Mouse (Mus musculus): ENCODE measurements around the gene H2-Oa. TPM values are rescaled to one million over a fixed set of nuclear protein-coding genes. Genes with fewer than 3 reads are reported as not detected.

The H2-Oa gene
- not detected in 2 replicates for polyA plus RNA-seq (2011; ENCODE audit: insufficient read length, low read depth, missing spikeins)

- TF ChIP-seq CTCF (IDR thresholded peaks at IDR 0.05; ENCODE audit: borderline replicate concordance, insufficient read depth, low read length) = no peak
- no peak for TF ChIP-seq POLR2A (IDR thresholded peaks at IDR 0.05; ENCODE audit: low read depth, low read length)
- Histone ChIP-seq H3K4me1 (ENCODE audit: control insufficient read depth, insufficient read depth, low read length) (no peaks in the 10 kb centered on the region), H3K4me3 (ENCODE audit: insufficient read depth, low read length) (no peak within 1 kb of the TSS), H3K27ac (ENCODE audit: insufficient read depth, low read length) (no peak within 1 kb of the TSS)
These were observed at the start of gene H2-Oa for GRCm38 (mm10) chr17:34092197-34092875. TSS of gene H2-Oa (plus strand) at chr17:34092340.

DNA sequence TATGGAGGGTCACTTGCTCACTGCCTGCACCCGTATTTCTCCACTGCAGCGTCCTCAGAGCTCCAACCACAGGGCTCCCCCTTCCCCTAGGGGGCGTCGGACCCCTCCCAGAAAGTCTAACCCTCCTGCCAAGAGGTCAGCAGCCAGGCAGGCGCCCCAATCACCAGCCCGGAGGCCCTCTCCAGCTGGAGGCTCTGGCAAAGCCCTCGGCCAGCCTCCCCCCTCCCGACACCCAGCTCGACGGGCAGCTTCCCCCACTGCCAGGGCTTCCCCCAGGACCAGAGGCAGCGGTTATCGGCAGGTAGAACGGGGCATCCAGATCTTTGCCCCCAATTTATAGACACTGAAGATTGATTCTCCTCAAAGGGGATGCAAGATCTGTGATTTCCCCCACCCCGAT is 46.2 kb upstream of the H2-Oa start:
- TF ChIP-seq CTCF (IDR thresholded peaks at IDR 0.05; ENCODE audit: borderline replicate concordance, insufficient read depth, low read length) (no peak), POLR2A (IDR thresholded peaks at IDR 0.05; ENCODE audit: low read depth, low read length) (no peak)
- Histone ChIP-seq H3K27ac (ENCODE audit: insufficient read depth, low read length) (no peak overlapping the region), H3K4me1 (ENCODE audit: control insufficient read depth, insufficient read depth, low read length) (no peaks in the 10 kb centered on the region), H3K4me3 (ENCODE audit: insufficient read depth, low read length) (no peak overlapping the region)

GRCm38 (mm10) chr17:34047404-34048050 is 44.6 kb upstream of the H2-Oa start:
- Histone ChIP-seq H3K27ac (ENCODE audit: insufficient read depth, low read length) (no peak overlapping the region), H3K4me3 (ENCODE audit: insufficient read depth, low read length) (no peak overlapping the region), H3K4me1 (ENCODE audit: control insufficient read depth, insufficient read depth, low read length) (no peaks in the 10 kb centered on the region)
- TF ChIP-seq CTCF (IDR thresholded peaks at IDR 0.05; ENCODE audit: borderline replicate concordance, insufficient read depth, low read length) = no peak
- TF ChIP-seq POLR2A (IDR thresholded peaks at IDR 0.05; ENCODE audit: low read depth, low read length) = no peak

- H3K4me1 ChIP-seq (ENCODE audit: control insufficient read depth, insufficient read depth, low read length) = no peaks in the 10 kb centered on the region
- TF ChIP-seq POLR2A (IDR thresholded peaks at IDR 0.05; ENCODE audit: low read depth, low read length) (no peak), CTCF (IDR thresholded peaks at IDR 0.05; ENCODE audit: borderline replicate concordance, insufficient read depth, low read length) (no peak)
- H3K4me3 ChIP-seq (ENCODE audit: insufficient read depth, low read length) = no peak overlapping the region
- H3K27ac ChIP-seq (ENCODE audit: insufficient read depth, low read length) = no peak overlapping the region
These were observed 34.9 kb upstream of the H2-Oa start for GRCm38 (mm10) chr17:34057224-34057623.

DNA sequence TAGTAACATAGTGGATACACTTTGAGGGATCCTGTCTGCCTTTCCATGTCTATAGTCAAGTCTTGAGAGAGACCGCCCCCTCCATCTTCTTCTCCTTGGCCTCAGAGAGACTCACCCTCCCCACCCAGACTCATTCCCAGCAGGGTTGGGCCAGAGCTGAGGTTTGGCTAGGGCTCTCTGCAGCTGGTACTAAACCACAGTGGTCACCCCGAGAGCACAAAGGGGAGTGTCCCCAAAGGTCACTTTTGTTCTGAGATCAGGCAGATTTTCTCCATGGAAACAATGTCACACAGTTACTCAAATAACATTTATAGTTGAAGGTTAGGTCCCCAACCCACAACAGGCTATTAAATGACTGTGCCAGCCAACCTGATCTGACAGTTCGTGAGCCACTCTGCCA is 23.3 kb upstream of the H2-Oa start:
- TF ChIP-seq POLR2A (IDR thresholded peaks at IDR 0.05; ENCODE audit: low read depth, low read length) = no peak
- no peak for TF ChIP-seq CTCF (IDR thresholded peaks at IDR 0.05; ENCODE audit: borderline replicate concordance, insufficient read depth, low read length)
- Histone ChIP-seq H3K4me3 (ENCODE audit: insufficient read depth, low read length) (no peak overlapping the region), H3K4me1 (ENCODE audit: control insufficient read depth, insufficient read depth, low read length) (no peaks in the 10 kb centered on the region), H3K27ac (ENCODE audit: insufficient read depth, low read length) (no peak overlapping the region)

- H3K4me3 ChIP-seq (ENCODE audit: insufficient read depth, low read length) = no peak overlapping the region
- no peak overlapping the region for H3K27ac ChIP-seq (ENCODE audit: insufficient read depth, low read length)
- H3K4me1 ChIP-seq (ENCODE audit: control insufficient read depth, insufficient read depth, low read length) = no peaks in the 10 kb centered on the region; the same call in 1 of the 2 replicates
- TF ChIP-seq POLR2A (IDR thresholded peaks at IDR 0.05; ENCODE audit: low read depth, low read length) (no peak), CTCF (IDR thresholded peaks at IDR 0.05; ENCODE audit: borderline replicate concordance, insufficient read depth, low read length) (no peak)
These were observed 20.0 kb upstream of the H2-Oa start for GRCm38 (mm10) chr17:34072091-34072490.

DNA sequence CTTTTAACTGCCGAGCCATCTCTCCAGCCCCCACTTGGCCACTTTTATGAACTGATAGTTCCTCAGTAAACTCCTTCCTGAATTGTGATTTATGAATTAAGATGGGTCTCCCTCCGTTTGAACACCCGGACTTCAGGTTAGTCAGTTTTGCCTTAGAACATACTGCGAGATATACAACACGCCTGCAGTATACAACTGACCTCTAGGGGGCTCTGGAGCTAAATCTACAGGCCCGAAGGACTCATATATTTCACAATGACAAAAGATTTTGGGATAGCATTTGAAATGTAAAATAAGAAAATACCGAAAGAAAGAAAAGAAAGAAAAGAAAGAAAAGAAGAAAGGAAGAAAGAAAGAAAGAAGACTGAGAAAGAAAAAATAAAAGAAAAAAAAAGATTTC is 16.9 kb upstream of the H2-Oa start:
- no peak overlapping the region for H3K27ac ChIP-seq (ENCODE audit: insufficient read depth, low read length)
- H3K4me3 ChIP-seq (ENCODE audit: insufficient read depth, low read length) = no peak overlapping the region
- TF ChIP-seq CTCF (IDR thresholded peaks at IDR 0.05; ENCODE audit: borderline replicate concordance, insufficient read depth, low read length) = no peak
- no peak for TF ChIP-seq POLR2A (IDR thresholded peaks at IDR 0.05; ENCODE audit: low read depth, low read length)
- H3K4me1 ChIP-seq (ENCODE audit: control insufficient read depth, insufficient read depth, low read length) = no peaks in the 10 kb centered on the region; the same call in 1 of the 2 replicates

DNA sequence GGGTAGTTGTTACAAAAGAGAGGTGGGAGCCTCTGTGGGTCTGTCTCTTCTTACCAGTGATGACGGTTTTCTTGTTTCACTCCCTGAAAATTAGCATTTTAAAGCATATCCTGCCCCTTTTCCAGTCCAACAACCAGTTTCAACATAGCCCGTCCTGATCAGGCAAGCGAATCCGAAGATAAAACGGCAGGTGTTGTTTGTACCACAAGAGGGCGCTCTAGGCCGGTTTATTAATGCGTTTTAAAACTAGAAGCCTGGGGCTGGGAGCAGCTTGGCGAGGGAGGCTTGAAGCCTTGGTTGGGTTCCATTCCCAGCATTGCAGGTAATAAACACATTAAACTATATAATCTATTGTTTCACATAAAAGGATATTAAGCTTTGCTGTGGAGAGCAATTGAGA is 14.6 kb upstream of the H2-Oa start:
- Histone ChIP-seq H3K4me3 (ENCODE audit: insufficient read depth, low read length) (no peak overlapping the region), H3K4me1 (ENCODE audit: control insufficient read depth, insufficient read depth, low read length) (no peaks in the 10 kb centered on the region; the same call in 1 of the 2 replicates), H3K27ac (ENCODE audit: insufficient read depth, low read length) (no peak overlapping the region)
- no peak for TF ChIP-seq CTCF (IDR thresholded peaks at IDR 0.05; ENCODE audit: borderline replicate concordance, insufficient read depth, low read length)
- TF ChIP-seq POLR2A (IDR thresholded peaks at IDR 0.05; ENCODE audit: low read depth, low read length) = no peak

GRCm38 (mm10) chr17:34078148-34078547 is 14.0 kb upstream of the H2-Oa start:
- Histone ChIP-seq H3K4me3 (ENCODE audit: insufficient read depth, low read length) (no peak overlapping the region), H3K27ac (ENCODE audit: insufficient read depth, low read length) (no peak overlapping the region), H3K4me1 (ENCODE audit: control insufficient read depth, insufficient read depth, low read length) (no peaks in the 10 kb centered on the region; the same call in 1 of the 2 replicates)
- TF ChIP-seq POLR2A (IDR thresholded peaks at IDR 0.05; ENCODE audit: low read depth, low read length) (no peak), CTCF (IDR thresholded peaks at IDR 0.05; ENCODE audit: borderline replicate concordance, insufficient read depth, low read length) (no peak)

DNA sequence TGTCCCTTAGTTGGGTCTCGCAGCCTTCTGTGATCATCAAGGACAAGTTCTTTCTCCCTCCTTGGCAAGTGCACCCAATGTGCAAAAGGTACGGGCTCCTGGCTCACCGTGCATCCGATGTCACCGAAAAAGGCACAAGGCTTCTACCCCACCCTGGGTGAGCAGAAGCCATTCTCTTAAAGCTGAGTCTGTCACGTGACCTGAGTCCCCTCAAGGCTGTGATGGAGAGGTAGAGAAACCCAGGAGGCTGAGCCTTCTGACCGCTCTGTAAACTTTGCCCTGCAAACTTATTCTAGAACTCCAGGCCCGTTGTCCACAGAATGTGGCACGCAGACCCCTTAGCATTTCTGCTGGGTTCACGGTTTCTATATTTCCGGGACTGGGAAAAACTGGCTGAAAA is 13.1 kb upstream of the H2-Oa start:
- Histone ChIP-seq H3K4me3 (ENCODE audit: insufficient read depth, low read length) (no peak overlapping the region), H3K4me1 (ENCODE audit: control insufficient read depth, insufficient read depth, low read length) (no peaks in the 10 kb centered on the region; the same call in 1 of the 2 replicates), H3K27ac (ENCODE audit: insufficient read depth, low read length) (no peak overlapping the region)
- no peak for TF ChIP-seq CTCF (IDR thresholded peaks at IDR 0.05; ENCODE audit: borderline replicate concordance, insufficient read depth, low read length)
- no peak for TF ChIP-seq POLR2A (IDR thresholded peaks at IDR 0.05; ENCODE audit: low read depth, low read length)
